Mouse (Mus musculus): Measurements from ENCODE around the gene Crhr2. TPM values are rescaled to one million over a fixed set of nuclear protein-coding genes. Genes with fewer than 3 reads are reported as not detected.

Crhr2 gene
- total and polyA plus RNA-seq, 2 experiments from 2014 or later = 10.8 to 24.4 TPM

GRCm38 (mm10) chr6:55093431-55094146, 39.2 kb downstream of the Crhr2 start:
- Histone ChIP-seq H3K4me3 (ENCODE audit: low read depth, low read length) (no peak overlapping the region), H3K27me3 (ENCODE audit: control insufficient read depth, insufficient read depth, low read length) (no peaks in the 10 kb centered on the region), H3K9ac (replicated peaks; ENCODE audit: low read depth, low read length) (no peak overlapping the region), H3K4me2 (ENCODE audit: low read depth, low read length) (no peak overlapping the region), H3K4me1 (ENCODE audit: control insufficient read depth, insufficient read depth) (0 out of 2 replicates have a peak, but pooled peaks cover 1% of the 10 kb centered on the region), H3K9me3 (replicated peaks; ENCODE audit: control insufficient read depth, low read length) (no peaks in the 10 kb centered on the region), H3K27ac (ENCODE audit: low read depth) (no peak overlapping the region), H3K36me3 (replicated peaks; ENCODE audit: control insufficient read depth, insufficient read depth, low read length) (no peaks in the 10 kb centered on the region)
- ATAC-seq (ENCODE audit: insufficient read depth, low read depth) (no peak), DNase-seq (ENCODE audit: low spot score) (no peak)
- TF ChIP-seq CTCF (IDR thresholded peaks at IDR 0.05; ENCODE audit: low read depth) (no peak), EP300 (IDR thresholded peaks at IDR 0.05; ENCODE audit: low read depth) (no peak)
- WGBS = 69% methylated on average over 6 of the region's 6 CpGs

- ATAC-seq (ENCODE audit: insufficient read depth, low read depth) (no peak), DNase-seq (ENCODE audit: low spot score) (no peak)
- Histone ChIP-seq H3K4me2 (ENCODE audit: low read depth, low read length) (no peak overlapping the region), H3K9ac (replicated peaks; ENCODE audit: low read depth, low read length) (no peak overlapping the region), H3K4me1 (ENCODE audit: control insufficient read depth, insufficient read depth) (no peaks in the 10 kb centered on the region), H3K27ac (ENCODE audit: low read depth) (no peak overlapping the region), H3K9me3 (replicated peaks; ENCODE audit: control insufficient read depth, low read length) (no peaks in the 10 kb centered on the region), H3K36me3 (replicated peaks; ENCODE audit: control insufficient read depth, insufficient read depth, low read length) (no peaks in the 10 kb centered on the region), H3K27me3 (ENCODE audit: control insufficient read depth, insufficient read depth, low read length) (no peaks in the 10 kb centered on the region), H3K4me3 (ENCODE audit: low read depth, low read length) (no peak overlapping the region)
- TF ChIP-seq CTCF (IDR thresholded peaks at IDR 0.05; ENCODE audit: low read depth) = no peak
- no peak for TF ChIP-seq EP300 (IDR thresholded peaks at IDR 0.05; ENCODE audit: low read depth)
- WGBS = 91% methylated on average over 9 of the region's 9 CpGs
Observed at GRCm38 (mm10) chr6:55091396-55091795, 41.4 kb downstream of the Crhr2 start.

- WGBS = 33% methylated on average over 4 of the region's 4 CpGs
Observed at GRCm38 (mm10) chr6:55090639-55091038, 42.2 kb downstream of the Crhr2 start.

GRCm38 (mm10) chr6:55087355-55087754, 45.5 kb downstream of the Crhr2 start:
- no peaks in the 10 kb centered on the region for H3K27me3 ChIP-seq (ENCODE audit: control insufficient read depth, insufficient read depth, low read length)
- no peak for TF ChIP-seq CTCF (IDR thresholded peaks at IDR 0.05; ENCODE audit: low read depth)
- no peak for TF ChIP-seq EP300 (IDR thresholded peaks at IDR 0.05; ENCODE audit: low read depth)
- H3K27ac ChIP-seq (ENCODE audit: low read depth) = no peak overlapping the region
- no peaks in the 10 kb centered on the region for H3K9me3 ChIP-seq (replicated peaks; ENCODE audit: control insufficient read depth, low read length)
- WGBS = 31% methylated on average over 4 of the region's 4 CpGs
- H3K4me1 ChIP-seq (ENCODE audit: control insufficient read depth, insufficient read depth) = no peaks in the 10 kb centered on the region
- no peak overlapping the region for H3K4me3 ChIP-seq (ENCODE audit: low read depth, low read length)
- no peak overlapping the region for H3K9ac ChIP-seq (replicated peaks; ENCODE audit: low read depth, low read length)
- no peak overlapping the region for H3K4me2 ChIP-seq (ENCODE audit: low read depth, low read length)
- ATAC-seq (ENCODE audit: insufficient read depth, low read depth) (no peak), DNase-seq (ENCODE audit: low spot score) (no peak)
- H3K36me3 ChIP-seq (replicated peaks; ENCODE audit: control insufficient read depth, insufficient read depth, low read length) = no peaks in the 10 kb centered on the region

More at GRCm38 (mm10) chr6:55090639-55091038, 42.2 kb downstream of the Crhr2 start:
- no peak overlapping the region for H3K4me3 ChIP-seq (ENCODE audit: low read depth, low read length)
- DNase-seq (ENCODE audit: low spot score) (no peak), ATAC-seq (ENCODE audit: insufficient read depth, low read depth) (no peak)
- TF ChIP-seq EP300 (IDR thresholded peaks at IDR 0.05; ENCODE audit: low read depth) (no peak), CTCF (IDR thresholded peaks at IDR 0.05; ENCODE audit: low read depth) (peak; percentile 11)
- no peaks in the 10 kb centered on the region for H3K36me3 ChIP-seq (replicated peaks; ENCODE audit: control insufficient read depth, insufficient read depth, low read length)
- no peaks in the 10 kb centered on the region for H3K9me3 ChIP-seq (replicated peaks; ENCODE audit: control insufficient read depth, low read length)
- no peak overlapping the region for H3K4me2 ChIP-seq (ENCODE audit: low read depth, low read length)
- no peaks in the 10 kb centered on the region for H3K27me3 ChIP-seq (ENCODE audit: control insufficient read depth, insufficient read depth, low read length)
- H3K4me1 ChIP-seq (ENCODE audit: control insufficient read depth, insufficient read depth) = no peaks in the 10 kb centered on the region
- no peak overlapping the region for H3K9ac ChIP-seq (replicated peaks; ENCODE audit: low read depth, low read length)
- H3K27ac ChIP-seq (ENCODE audit: low read depth) = no peak overlapping the region

- no peaks in the 10 kb centered on the region for H3K27me3 ChIP-seq (ENCODE audit: control insufficient read depth, insufficient read depth, low read length)
- no peaks in the 10 kb centered on the region for H3K4me1 ChIP-seq (ENCODE audit: control insufficient read depth, insufficient read depth)
- 51% methylated on average over 7 of the region's 7 CpGs for WGBS
- H3K4me3 ChIP-seq (ENCODE audit: low read depth, low read length) = no peak overlapping the region
- DNase-seq (ENCODE audit: low spot score) (no peak), ATAC-seq (ENCODE audit: insufficient read depth, low read depth) (no peak)
- H3K9me3 ChIP-seq (replicated peaks; ENCODE audit: control insufficient read depth, low read length) = no peaks in the 10 kb centered on the region
- TF ChIP-seq CTCF (IDR thresholded peaks at IDR 0.05; ENCODE audit: low read depth) (no peak), EP300 (IDR thresholded peaks at IDR 0.05; ENCODE audit: low read depth) (no peak)
- no peak overlapping the region for H3K9ac ChIP-seq (replicated peaks; ENCODE audit: low read depth, low read length)
- no peak overlapping the region for H3K27ac ChIP-seq (ENCODE audit: low read depth)
- H3K4me2 ChIP-seq (ENCODE audit: low read depth, low read length) = no peak overlapping the region
- peaks cover 33% of the 10 kb centered on the region for H3K36me3 ChIP-seq (replicated peaks; ENCODE audit: control insufficient read depth, insufficient read depth, low read length)
Observed at GRCm38 (mm10) chr6:55082261-55083051, 50.4 kb downstream of the Crhr2 start.

Measured in heart, postnatal 0 days (tissue).